Mouse (Mus musculus) CH12.LX (cell line): ENCODE data around the gene Tekt2. TPM values are rescaled to one million over a fixed set of nuclear protein-coding genes. Genes with fewer than 3 reads are reported as not detected.

Experiments used
- DNase-seq: peaks from one replicate; pipeline ENCODE4 v3.0.0-alpha.2; 2013; ENCODE audit errors: extremely low read depth
- H3K27ac ChIP-seq: 2 replicates; pipeline ENCODE4 v1.5.1; 2012; ENCODE audit warnings: low read depth, mild to moderate bottlenecking, control low read depth, moderate library complexity; ENCODE audit not compliant: insufficient read depth
- H3K27me3 ChIP-seq: replicated peaks from 2 replicates; pipeline ENCODE3; 2012; ENCODE audit warnings: inconsistent platforms
- H3K36me3 ChIP-seq, 2 experiments: replicated peaks in 1 of 2; 2 replicates each; pipeline versions ENCODE3 to v1.6.1; 2012; ENCODE audit warnings: inconsistent platforms in 1 of 2, low read length in 1 of 2, mild to moderate bottlenecking in 1 of 2, mixed read lengths in 1 of 2, moderate library complexity in 1 of 2; ENCODE audit not compliant: control insufficient read depth in 1 of 2, insufficient read depth in 1 of 2
- H3K4me1 ChIP-seq, 2 experiments: 2 replicates each; pipeline ENCODE4 v1.6.1; 2012; ENCODE audit warnings: inconsistent platforms in 1 of 2, moderate library complexity in 1 of 2; ENCODE audit not compliant: insufficient read depth in 2 of 2, control insufficient read depth in 1 of 2
- H3K4me2 ChIP-seq: 2 replicates; pipeline ENCODE4 v1.6.1; 2012; ENCODE audit warnings: low read depth, mild to moderate bottlenecking, control low read depth; ENCODE audit not compliant: poor library complexity, insufficient read depth, severe bottlenecking
- H3K4me3 ChIP-seq, 3 experiments: fragments of 150-350 bp in 1 of 3; sonication (generic) in 1 of 3; replicated peaks in 1 of 3; 2 replicates each; pipeline versions ENCODE3 to v1.5.1; 2011 to 2012; ENCODE audit warnings: low read depth in 2 of 3, low read length in 2 of 3, mild to moderate bottlenecking in 2 of 3, moderate library complexity in 2 of 3, control low read depth in 1 of 3, improper control_type of control experiment in 1 of 3, inconsistent platforms in 1 of 3, mixed read lengths in 1 of 3; ENCODE audit not compliant: poor library complexity in 1 of 3
- H3K79me2 ChIP-seq: replicated peaks from 2 replicates; pipeline ENCODE4 v1.6.1; 2012; ENCODE audit warnings: mild to moderate bottlenecking, moderate library complexity; ENCODE audit not compliant: control insufficient read depth, poor library complexity, insufficient read depth, severe bottlenecking; ENCODE audit errors: extremely low read depth
- H3K9ac ChIP-seq: 2 replicates; pipeline ENCODE4 v1.6.1; 2012; ENCODE audit warnings: low read depth, mild to moderate bottlenecking, control low read depth, moderate library complexity; ENCODE audit not compliant: insufficient read depth
- H3K9me3 ChIP-seq: replicated peaks from 2 replicates; pipeline ENCODE3; 2012; ENCODE audit warnings: low read length, inconsistent platforms, mixed read lengths
- CHD2 ChIP-seq: IDR thresholded peaks from 2 replicates; pipeline ENCODE4 v1.6.1; 2011; ENCODE audit warnings: low read length, improper control_type of control experiment
- CTCF ChIP-seq, 2 experiments: IDR thresholded peaks in 1 of 2; conservative IDR thresholded peaks in 1 of 2; 2 replicates each; pipeline ENCODE4 v1.5.1; 2011 to 2012; ENCODE audit warnings: low read depth in 2 of 2, low read length in 2 of 2, improper control_type of control experiment in 1 of 2, inconsistent platforms in 1 of 2, mild to moderate bottlenecking in 1 of 2, moderate library complexity in 1 of 2
- ELF1 ChIP-seq: IDR thresholded peaks from 2 replicates; pipeline ENCODE4 v1.6.1; 2014; ENCODE audit warnings: low read depth, mild to moderate bottlenecking, inconsistent platforms, low read length, improper control_type of control experiment
- ETS1 ChIP-seq: conservative IDR thresholded peaks from 2 replicates; pipeline ENCODE4 v1.6.1; 2012; ENCODE audit warnings: low read depth, mild to moderate bottlenecking, inconsistent platforms, low read length, improper control_type of control experiment, moderate library complexity
- HCFC1 ChIP-seq: IDR thresholded peaks from 2 replicates; pipeline ENCODE4 v1.6.1; 2012; ENCODE audit warnings: low read depth, mild to moderate bottlenecking, inconsistent platforms, low read length, improper control_type of control experiment
- IRF4 ChIP-seq: IDR thresholded peaks from 2 replicates; pipeline ENCODE4 v1.6.1; 2014; ENCODE audit warnings: low read depth, mild to moderate bottlenecking, inconsistent platforms, low read length, improper control_type of control experiment
- JUND ChIP-seq: conservative IDR thresholded peaks from 2 replicates; pipeline ENCODE4 v1.6.1; 2011; ENCODE audit warnings: low read depth, low read length, improper control_type of control experiment
- MAFK ChIP-seq: IDR thresholded peaks from 2 replicates; pipeline ENCODE4 v1.6.1; 2011; ENCODE audit warnings: low read length, improper control_type of control experiment; ENCODE audit not compliant: insufficient replicate concordance
- MEF2A ChIP-seq: IDR thresholded peaks from 2 replicates; pipeline ENCODE4 v1.6.1; 2014; ENCODE audit warnings: low read depth, mild to moderate bottlenecking, inconsistent platforms, low read length, improper control_type of control experiment, borderline replicate concordance
- MXI1 ChIP-seq: IDR thresholded peaks from 2 replicates; pipeline ENCODE4 v1.6.1; 2011; ENCODE audit warnings: mild to moderate bottlenecking, low read depth, low read length, improper control_type of control experiment
- NELFE ChIP-seq: IDR thresholded peaks from 2 replicates; pipeline ENCODE4 v1.6.1; 2011; ENCODE audit warnings: low read depth, low read length, improper control_type of control experiment
- NRF1 ChIP-seq: IDR thresholded peaks from 2 replicates; pipeline ENCODE4 v1.6.1; 2014; ENCODE audit warnings: low read depth, mild to moderate bottlenecking, inconsistent platforms, low read length, improper control_type of control experiment, moderate library complexity
- PAX5 ChIP-seq: IDR thresholded peaks from 2 replicates; pipeline ENCODE4 v1.6.1; 2012; ENCODE audit warnings: low read length, inconsistent platforms, mixed read lengths
- RCOR1 ChIP-seq: conservative IDR thresholded peaks from 2 replicates; pipeline ENCODE4 v1.6.1; 2012; ENCODE audit warnings: low read depth, mild to moderate bottlenecking, inconsistent platforms, low read length, improper control_type of control experiment
- SIN3A ChIP-seq: IDR thresholded peaks from 2 replicates; pipeline ENCODE4 v1.6.1; 2012; ENCODE audit warnings: low read length, improper control_type of control experiment, inconsistent platforms
- SMC3 ChIP-seq: IDR thresholded peaks from 2 replicates; pipeline ENCODE4 v1.6.1; 2011; ENCODE audit warnings: low read depth, low read length, improper control_type of control experiment
- TBP ChIP-seq: conservative IDR thresholded peaks from 2 replicates; pipeline ENCODE4 v1.6.1; 2011; ENCODE audit warnings: low read depth, low read length, improper control_type of control experiment
- TCF12 ChIP-seq: IDR thresholded peaks from 2 replicates; pipeline ENCODE4 v1.6.1; 2014; ENCODE audit warnings: low read depth, mild to moderate bottlenecking, inconsistent platforms, low read length, improper control_type of control experiment
- UBTF ChIP-seq: IDR thresholded peaks from 2 replicates; pipeline ENCODE4 v1.6.1; 2012; ENCODE audit warnings: low read depth, mild to moderate bottlenecking, inconsistent platforms, low read length, improper control_type of control experiment, moderate library complexity
- USF2 ChIP-seq: conservative IDR thresholded peaks from 2 replicates; pipeline ENCODE4 v1.6.1; 2011; ENCODE audit warnings: low read depth, low read length, improper control_type of control experiment
- ZMIZ1 ChIP-seq: IDR thresholded peaks from 2 replicates; pipeline ENCODE4 v1.6.1; 2012; ENCODE audit warnings: low read depth, mild to moderate bottlenecking, inconsistent platforms, low read length, improper control_type of control experiment
- dilution Hi-C: fragments of 300-500 bp; cut with MboI; formaldehyde crosslinking; loops from 2 replicates; pipeline ENCODE4 v1.14.3; 2020; ENCODE audit warnings: low sequenced_read_pairs; ENCODE audit not compliant: extremely low pct_unique_long_range_greater_than_20kb, extremely low pct_ligation_motif_present
- in situ Hi-C: fragments of 300-500 bp; cut with MboI; formaldehyde crosslinking; loops from 3 replicates; pipeline ENCODE4 v1.14.3; 2019; ENCODE audit warnings: low sequenced_read_pairs, low pct_ligation_motif_present, low pct_unique_long_range_greater_than_20kb, mixed read lengths
- polyA plus RNA-seq: library from polyadenylated mRNA; unstranded; fragments of >175 nt; gene quantifications from 2 replicates; pipeline ENCODE4 v1.2.1, GENCODE M21; 2012; ENCODE audit warnings: low read depth; ENCODE audit not compliant: insufficient read length
- total RNA-seq, 2 experiments: library from RNA; depleted of rRNA; stranded (reverse); fragments of 300-350 nt in 1 of 2; fragments of >200 nt in 1 of 2; gene quantifications; 2 replicates each; pipeline ENCODE4 v1.2.3; 2012 to 2014

Tekt2 gene
- total and polyA plus RNA-seq, 3 experiments: 0.08 to 0.24 TPM; not detected in 1

GRCm38 (mm10) chr4:126306058-126306457 lies 19.4 kb downstream of the Tekt2 start:
- Histone ChIP-seq H3K4me3 (no peak overlapping the region), H3K9ac (no peak overlapping the region), H3K4me2 (no peak overlapping the region), H3K4me1 (peaks cover 0 to 12% of the 10 kb centered on the region in 2 experiments; a peak in 3 of 4 replicates), H3K9me3 (peaks cover 8% of the 10 kb centered on the region), H3K36me3 (no peaks in the 10 kb centered on the region), H3K79me2 (no peaks in the 10 kb centered on the region), H3K27me3 (peaks cover 18% of the 10 kb centered on the region), H3K27ac (no peak overlapping the region)
- in situ Hi-C loops (loop anchor here (5.0 kb wide), 1 partner anchor 34 kb away; no protein-coding TSS in a partner anchor), dilution Hi-C loops (no loop called here)
- DNase-seq: no peak
- TF ChIP-seq SMC3: no peak
- TF ChIP-seq JUND: no peak
- no peak for TF ChIP-seq CTCF (conservative IDR thresholded peaks at IDR 0.05 in 1 of 2, IDR thresholded peaks at IDR 0.05 in 1 of 2; ENCODE audit: low read depth in 2 of 2, low read length in 2 of 2)
- TF ChIP-seq SIN3A: no peak
- no peak for TF ChIP-seq UBTF
- no peak for TF ChIP-seq HCFC1
- no peak for TF ChIP-seq TCF12
- TF ChIP-seq NRF1: no peak
- TF ChIP-seq MXI1: no peak
- no peak for TF ChIP-seq TBP
- TF ChIP-seq ETS1: no peak
- TF ChIP-seq IRF4: no peak
- TF ChIP-seq MEF2A: no peak
- no peak for TF ChIP-seq ELF1
- TF ChIP-seq USF2: no peak
- TF ChIP-seq ZMIZ1: no peak
- TF ChIP-seq PAX5: no peak
- TF ChIP-seq NELFE: no peak

- H3K36me3 ChIP-seq: no peaks in the 10 kb centered on the region
- no peak overlapping the region for H3K4me2 ChIP-seq
- H3K79me2 ChIP-seq: no peaks in the 10 kb centered on the region
- in situ Hi-C loops (loop anchor here (5.0 kb wide), 1 partner anchor 33 kb away; no protein-coding TSS in a partner anchor), dilution Hi-C loops (no loop called here)
- peaks cover 24% of the 10 kb centered on the region for H3K27me3 ChIP-seq
- no peak overlapping the region for H3K9ac ChIP-seq
- no peak for TF ChIP-seq SMC3
- TF ChIP-seq MAFK: no peak
- no peak for TF ChIP-seq CHD2
- TF ChIP-seq NRF1: no peak
- TF ChIP-seq SIN3A: no peak
- TF ChIP-seq RCOR1: no peak
- TF ChIP-seq UBTF: no peak
- H3K27ac ChIP-seq: no peak overlapping the region
- DNase-seq: no peak
- H3K9me3 ChIP-seq: peaks cover 8% of the 10 kb centered on the region
- peaks cover 0 to 18% of the 10 kb centered on the region in 2 experiments; a peak in 3 of 4 replicates for H3K4me1 ChIP-seq
- H3K4me3 ChIP-seq: no peak overlapping the region
These were observed 20.1 kb downstream of the Tekt2 start for GRCm38 (mm10) chr4:126305428-126305827.
